7 mouse cellular contexts compared by ENCODE assay signal in the genomic region with DNA sequence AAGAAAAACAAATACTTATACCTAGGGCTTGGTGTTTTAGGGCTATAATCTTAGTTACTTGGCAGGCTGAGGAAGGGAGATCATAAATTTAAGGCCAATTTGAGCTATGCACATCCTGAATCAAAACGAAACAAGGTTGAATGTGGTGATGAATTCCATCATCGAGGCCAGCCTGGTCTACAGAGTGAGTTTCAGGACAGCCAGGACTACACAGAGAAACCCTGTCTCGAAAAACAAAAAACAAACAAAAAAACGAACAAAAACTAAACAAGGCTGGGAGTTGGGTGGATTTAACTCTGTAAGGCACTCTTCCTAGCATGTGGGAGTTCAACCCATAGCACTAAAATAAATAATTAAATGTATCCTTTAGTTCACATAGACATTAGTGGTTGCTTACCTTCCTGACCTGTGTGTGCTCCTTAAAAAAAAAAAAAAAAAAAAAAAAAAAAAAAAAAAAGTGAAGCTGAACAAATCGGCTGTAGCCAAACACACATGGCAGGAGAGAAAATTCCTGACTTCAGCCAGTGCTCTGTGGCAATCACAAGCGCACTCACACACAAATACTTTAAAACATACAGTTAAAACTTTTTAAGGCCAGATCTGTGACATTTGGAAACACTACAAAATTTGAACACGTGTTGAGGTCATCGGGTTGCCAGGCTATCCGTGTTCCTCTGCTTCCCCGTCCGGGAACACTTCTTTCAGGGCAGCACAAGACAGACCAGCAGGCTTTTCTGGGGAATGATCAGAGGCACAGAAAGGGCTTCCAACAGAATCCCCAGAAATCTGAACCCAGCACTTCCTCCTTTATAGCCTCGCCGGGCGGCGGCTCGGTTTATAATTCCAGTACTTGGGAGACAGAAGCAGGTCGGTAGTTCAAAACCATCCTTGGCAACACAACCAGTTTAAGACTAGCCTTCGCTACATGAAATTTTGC. TPM values are rescaled to one million over a fixed set of nuclear protein-coding genes. Genes with fewer than 3 reads are reported as not detected.
A peak's percentile ranks its signal among the peaks of the same experiment; 100 is the strongest.
DNase-seq lines count a peak whose midpoint lies in the region; ATAC-seq and TF ChIP-seq lines count a peak whose summit lies in the region.

No protein-coding gene starts in this region.

- H3K27me3 ChIP-seq in embryonic facial prominence, embryonic 11.5 days (ENCODE audit: control insufficient read depth, insufficient read depth, low read length), result no peaks in the 10 kb centered on the region
- H3K27me3 ChIP-seq in hindbrain, embryonic 16.5 days (replicated peaks; ENCODE audit: control insufficient read depth, insufficient read depth, low read length), result no peaks in the 10 kb centered on the region
- no peaks in the 10 kb centered on the region for H3K27me3 ChIP-seq in midbrain, embryonic 16.5 days (ENCODE audit: control insufficient read depth, insufficient read depth, low read depth, low read length)

- peak overlapping the region; percentile 91 for H3K9ac ChIP-seq in embryonic facial prominence, embryonic 11.5 days (replicated peaks; ENCODE audit: low read length)
- peak overlapping the region; percentile 80 for H3K9ac ChIP-seq in hindbrain, embryonic 16.5 days (ENCODE audit: low read depth, low read length)
- H3K9ac ChIP-seq in midbrain, embryonic 16.5 days (ENCODE audit: low read depth, low read length), result peak overlapping the region; percentile 86

- no peak for TF ChIP-seq CTCF in lung, adult 2 months (IDR thresholded peaks at IDR 0.05; ENCODE audit: insufficient read depth, low read length)

- peak overlapping the region; percentile 93 for H3K27ac ChIP-seq in embryonic facial prominence, embryonic 11.5 days (replicated peaks; ENCODE audit: low read depth, low read length)
- H3K27ac ChIP-seq in hindbrain, embryonic 16.5 days (ENCODE audit: low read depth, low read length), result peak overlapping the region; percentile 96
- peak overlapping the region; percentile 98 for H3K27ac ChIP-seq in midbrain, embryonic 16.5 days (ENCODE audit: low read length)

- DNase-seq in lung, adult 2 months, result peak; percentile 73
- DNase-seq in lung, adult 18-20 months, result no peak
- no peak for DNase-seq in embryonic facial prominence, embryonic 11.5 days (ENCODE audit: low spot score)
- no peak for DNase-seq in B cell, adult 2 months
- DNase-seq in gastrocnemius, adult 18-20 months (ENCODE audit: low spot score), result no peak

- ATAC-seq in embryonic facial prominence, embryonic 11.5 days (replicated peaks; ENCODE audit: insufficient number of reproducible peaks, low FRiP score, low TSS enrichment, low read depth), result peak; percentile 27; the same call in 1 of the 2 replicates
- peak; percentile 3; the same call in 1 of the 2 replicates for ATAC-seq in hindbrain, embryonic 16.5 days
- peak; percentile 13 for ATAC-seq in midbrain, embryonic 16.5 days

- WGBS in lung, adult 2 months, result 4% methylated on average over 18 of the region's 18 CpGs
- WGBS in embryonic facial prominence, embryonic 11.5 days, result 8% methylated on average over 18 of the region's 18 CpGs
- 10% methylated on average over 18 of the region's 18 CpGs for WGBS in hindbrain, embryonic 16.5 days
- WGBS in midbrain, embryonic 16.5 days, result 10% methylated on average over 18 of the region's 18 CpGs

- peak overlapping the region; percentile 90 for H3K4me3 ChIP-seq in lung, adult 2 months (replicated peaks; ENCODE audit: extremely low read depth, low read depth, low read length)
- peak overlapping the region; percentile 86 for H3K4me3 ChIP-seq in embryonic facial prominence, embryonic 11.5 days (ENCODE audit: low read depth, low read length)
- peak overlapping the region; percentile 81 for H3K4me3 ChIP-seq in hindbrain, embryonic 16.5 days (ENCODE audit: low read length)
- H3K4me3 ChIP-seq in midbrain, embryonic 16.5 days (ENCODE audit: low read depth, low read length), result peak overlapping the region; percentile 86

- H3K36me3 ChIP-seq in embryonic facial prominence, embryonic 11.5 days (replicated peaks; ENCODE audit: control insufficient read depth, insufficient read depth, low read depth, low read length), result peaks cover 13% of the 10 kb centered on the region
- H3K36me3 ChIP-seq in hindbrain, embryonic 16.5 days (ENCODE audit: control insufficient read depth, insufficient read depth, low read length), result peaks cover 19% of the 10 kb centered on the region
- H3K36me3 ChIP-seq in midbrain, embryonic 16.5 days (ENCODE audit: control insufficient read depth, insufficient read depth, low read length), result peaks cover 10% of the 10 kb centered on the region

- H3K9me3 ChIP-seq in embryonic facial prominence, embryonic 11.5 days (replicated peaks; ENCODE audit: control insufficient read depth, low read length), result no peaks in the 10 kb centered on the region
- no peaks in the 10 kb centered on the region for H3K9me3 ChIP-seq in hindbrain, embryonic 16.5 days (ENCODE audit: control insufficient read depth, low read length)
- no peaks in the 10 kb centered on the region for H3K9me3 ChIP-seq in midbrain, embryonic 16.5 days (replicated peaks; ENCODE audit: control insufficient read depth, low read length, poor library complexity, severe bottlenecking)

- peak overlapping the region; percentile 85 for H3K4me2 ChIP-seq in embryonic facial prominence, embryonic 11.5 days (ENCODE audit: low read depth, low read length)
- peak overlapping the region; percentile 88 for H3K4me2 ChIP-seq in hindbrain, embryonic 16.5 days (ENCODE audit: low read length)
- peak overlapping the region; percentile 83 for H3K4me2 ChIP-seq in midbrain, embryonic 16.5 days (ENCODE audit: low read length)

- H3K4me1 ChIP-seq in lung, adult 2 months (ENCODE audit: control insufficient read depth, insufficient read depth, low read length), result peaks cover 12% of the 10 kb centered on the region
- H3K4me1 ChIP-seq in embryonic facial prominence, embryonic 11.5 days (ENCODE audit: control insufficient read depth, insufficient read depth, low read length), result no peaks in the 10 kb centered on the region; the same call in 1 of the 2 replicates
- H3K4me1 ChIP-seq in hindbrain, embryonic 16.5 days (ENCODE audit: control insufficient read depth, insufficient read depth, low read depth, low read length), result peaks cover 29% of the 10 kb centered on the region
- H3K4me1 ChIP-seq in midbrain, embryonic 16.5 days (ENCODE audit: control insufficient read depth, insufficient read depth, low read length), result peaks cover 32% of the 10 kb centered on the region

- no peak for TF ChIP-seq POLR2A in lung, adult 2 months (IDR thresholded peaks at IDR 0.05; ENCODE audit: borderline replicate concordance, extremely low read depth, low read depth, low read length)

RNA-seq across cellular contexts. Expression of a gene that starts 0.9 kb away (rescaled TPM):
- 1,286 and 1,489 TPM in 2 replicates for polyA plus RNA-seq in lung, adult 2 months (2012; rRNA removed)
- 755 and 775 TPM in 2 replicates for polyA plus RNA-seq in embryonic facial prominence, embryonic 11.5 days (2014; fragmentation: Nextera tagmentation; extraction: Ambion mirVana)
- polyA plus RNA-seq in hindbrain, embryonic 16.5 days (2015; fragmentation: Nextera tagmentation; extraction: Ambion mirVana), result 343 and 349 TPM in 2 replicates
- 347 and 351 TPM in 2 replicates for polyA plus RNA-seq in midbrain, embryonic 16.5 days (2015; fragmentation: Nextera tagmentation; extraction: Ambion mirVana)
- 100 to 1,000 TPM; 383 to 411 TPM for total RNA-seq in gastrocnemius, adult 18-20 months (2021)

RNA-seq across cellular contexts. Expression of a gene that starts 17.9 kb away (rescaled TPM):
- 28.9 and 32.4 TPM in 2 replicates for polyA plus RNA-seq in lung, adult 2 months (2012; rRNA removed)
- 3.2 and 3.8 TPM in 2 replicates for polyA plus RNA-seq in embryonic facial prominence, embryonic 11.5 days (2014; fragmentation: Nextera tagmentation; extraction: Ambion mirVana)
- polyA plus RNA-seq in hindbrain, embryonic 16.5 days (2015; fragmentation: Nextera tagmentation; extraction: Ambion mirVana), result 6.5 and 7.1 TPM in 2 replicates
- polyA plus RNA-seq in midbrain, embryonic 16.5 days (2015; fragmentation: Nextera tagmentation; extraction: Ambion mirVana), result 6.7 and 6.9 TPM in 2 replicates
- 10 to 100 TPM; 15.7 to 22.6 TPM for total RNA-seq in gastrocnemius, adult 18-20 months (2021)

RNA-seq across cellular contexts. Expression of a gene that starts 26.7 kb away (rescaled TPM):
- 7.8 and 11.6 TPM in 2 replicates for polyA plus RNA-seq in lung, adult 2 months (2012; rRNA removed)
- polyA plus RNA-seq in embryonic facial prominence, embryonic 11.5 days (2014; fragmentation: Nextera tagmentation; extraction: Ambion mirVana), result 0.27 and 0.33 TPM in 2 replicates
- 1.7 and 2.7 TPM in 2 replicates for polyA plus RNA-seq in hindbrain, embryonic 16.5 days (2015; fragmentation: Nextera tagmentation; extraction: Ambion mirVana)
- polyA plus RNA-seq in midbrain, embryonic 16.5 days (2015; fragmentation: Nextera tagmentation; extraction: Ambion mirVana), result 1.8 and 3.6 TPM in 2 replicates
- total RNA-seq in gastrocnemius, adult 18-20 months (2021), result 10 to 100 TPM; 34.7 to 41.9 TPM

RNA-seq across cellular contexts. Expression of a gene that starts 27.2 kb away (rescaled TPM):
- polyA plus RNA-seq in lung, adult 2 months (2012; rRNA removed), result 5.3 TPM in 2 replicates
- polyA plus RNA-seq in embryonic facial prominence, embryonic 11.5 days (2014; fragmentation: Nextera tagmentation; extraction: Ambion mirVana), result 7.7 and 14.0 TPM in 2 replicates
- polyA plus RNA-seq in hindbrain, embryonic 16.5 days (2015; fragmentation: Nextera tagmentation; extraction: Ambion mirVana), result 1.1 and 2.3 TPM in 2 replicates
- 1.3 and 1.8 TPM in 2 replicates for polyA plus RNA-seq in midbrain, embryonic 16.5 days (2015; fragmentation: Nextera tagmentation; extraction: Ambion mirVana)
- total RNA-seq in gastrocnemius, adult 18-20 months (2021), result 1 to 10 TPM; 1.8 to 2.5 TPM
